Mouse (Mus musculus) stomach, postnatal 0 days (tissue): ENCODE results near the gene Gm10718. TPM values are rescaled to one million over a fixed set of nuclear protein-coding genes. Genes with fewer than 3 reads are reported as not detected.
"Not testable (repeated sequence)": the region's sequence is repeated elsewhere in the genome, so short reads cannot be mapped to it uniquely, and the experiment has no call there.

Experiments
- ATAC-seq: fragments of 200-750 bp; cut with Nextera tagmentation; 2 replicates; pipeline ENCODE4 v1.8.0; 2017; ENCODE audit not compliant: low FRiP score, low TSS enrichment
- DNase-seq: peaks from one replicate; pipeline ENCODE4 v3.0.0-alpha.2; 2016; ENCODE audit warnings: low spot score
- H3K27ac ChIP-seq: fragments of 300-500 bp; sonication (generic); replicated peaks from 2 replicates; pipeline ENCODE4 v1.5.1; 2014; ENCODE audit warnings: mild to moderate bottlenecking, control low read depth
- H3K27me3 ChIP-seq: fragments of 300-500 bp; sonication (generic); 2 replicates; pipeline ENCODE4 v1.6.1; 2014; ENCODE audit warnings: low read length; ENCODE audit not compliant: control insufficient read depth, insufficient read depth
- H3K36me3 ChIP-seq: fragments of 300-500 bp; sonication (generic); 2 replicates; pipeline ENCODE4 v1.6.1; 2014; ENCODE audit warnings: low read length, mixed read lengths; ENCODE audit not compliant: control insufficient read depth, insufficient read depth
- H3K4me1 ChIP-seq: fragments of 300-500 bp; sonication (generic); replicated peaks from 2 replicates; pipeline ENCODE4 v1.6.1; 2014; ENCODE audit warnings: antibody characterized with exemption; ENCODE audit not compliant: control insufficient read depth, insufficient read depth
- H3K4me2 ChIP-seq: fragments of 300-500 bp; sonication (generic); replicated peaks from 2 replicates; pipeline ENCODE4 v1.6.1; 2014; ENCODE audit warnings: low read depth, mild to moderate bottlenecking, control low read depth, moderate library complexity
- H3K4me3 ChIP-seq: fragments of 300-500 bp; sonication (generic); 2 replicates; pipeline ENCODE4 v1.5.1; 2014; ENCODE audit warnings: low read depth, low read length, control low read depth
- H3K9ac ChIP-seq: fragments of 300-500 bp; sonication (generic); 2 replicates; pipeline ENCODE4 v1.6.1; 2014; ENCODE audit warnings: mild to moderate bottlenecking, low read length, control low read depth, mixed read lengths
- H3K9me3 ChIP-seq: fragments of 300-500 bp; sonication (generic); 2 replicates; pipeline ENCODE4 v1.6.1; 2016; ENCODE audit warnings: low read length; ENCODE audit not compliant: control insufficient read depth
- WGBS: fragments of 180-500 bp; shearing (Covaris S2); extraction: QIAGEN DNeasy Blood & Tissue Kit; methylation state at CpG from one replicate; pipeline ENCODE4 v1.1.7; 2014; 5-methylcytosine and 5-hydroxymethylcytosine counted together
- microRNA-seq: library from miRNA; unstranded; fragments of <30 nt; microRNA quantifications from one replicate; pipeline ENCODE4, GENCODE M21; 2016
- polyA plus RNA-seq: library from polyadenylated mRNA; unstranded; fragments of >200 nt; fragmentation: Nextera tagmentation; extraction: Ambion mirVana; gene quantifications from 2 replicates; pipeline ENCODE4 v1.2.1, GENCODE M21; 2015

Gm10718 gene
- polyA plus RNA-seq, 1 experiment from 2014 or later, result 0.93 TPM

GRCm38 (mm10) chr9:3030677-3031318 lies 7.5 kb downstream of the Gm10718 start:
- 51% methylated on average over 2 of the region's 10 CpGs for WGBS
- H3K4me1 ChIP-seq, H3K4me3 ChIP-seq, H3K27ac ChIP-seq, H3K27me3 ChIP-seq, H3K9me3 ChIP-seq, H3K36me3 ChIP-seq, H3K9ac ChIP-seq, H3K4me2 ChIP-seq: not testable (repeated sequence)
- ATAC-seq (peak; percentile 43; the same call in 1 of the 2 replicates), DNase-seq (peak; percentile 72)

DNA sequence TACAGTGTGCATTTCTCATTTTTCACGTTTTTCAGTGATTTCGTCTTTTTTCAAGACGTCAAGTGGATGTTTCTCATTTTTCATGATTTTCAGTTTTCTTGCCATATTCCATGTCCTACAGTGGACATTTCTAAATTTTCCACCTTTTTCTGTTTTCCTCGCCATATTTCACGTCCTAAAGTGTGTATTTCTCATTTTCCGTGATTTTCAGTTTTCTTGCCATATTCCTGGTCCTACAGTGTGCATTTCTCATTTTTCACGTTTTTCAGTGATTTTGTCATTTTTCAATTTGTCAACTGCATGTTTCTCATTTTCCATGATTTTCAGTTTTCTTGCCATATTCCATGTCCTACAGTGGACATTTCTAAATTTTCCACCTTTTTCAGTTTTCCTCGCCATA lies 11.0 kb downstream of the Gm10718 start, which contains the start of gene Gm17535:
Gm17535 (plus strand) TSS at position 301 of the 400 bp plus-strand sequence.
- DNase-seq, H3K4me3 ChIP-seq, ATAC-seq, H3K4me2 ChIP-seq, H3K9ac ChIP-seq, H3K27ac ChIP-seq, H3K27me3 ChIP-seq, H3K36me3 ChIP-seq, H3K9me3 ChIP-seq, H3K4me1 ChIP-seq: not testable (repeated sequence)
- no CpG with 5 or more reads among the region's 8 CpGs for WGBS

DNA sequence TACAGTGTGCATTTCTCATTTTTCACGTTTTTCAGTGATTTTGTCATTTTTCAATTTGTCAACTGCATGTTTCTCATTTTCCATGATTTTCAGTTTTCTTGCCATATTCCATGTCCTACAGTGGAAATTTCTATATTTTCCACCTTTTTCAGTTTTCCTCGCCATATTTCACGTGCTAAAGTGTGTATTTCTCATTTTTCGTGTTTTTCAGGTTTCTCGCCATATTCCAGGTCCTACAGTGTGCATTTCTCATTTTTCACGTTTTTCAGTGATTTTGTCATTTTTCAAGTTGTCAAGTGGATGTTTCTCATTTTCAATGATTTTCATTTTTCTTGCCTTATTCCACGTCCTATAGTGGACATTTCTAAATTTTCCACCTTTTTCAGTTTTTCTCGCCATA lies 13.2 kb downstream of the Gm10718 start, which contains the start of gene Gm10715:
Gm10715 (plus strand) TSS at position 301 of the 400 bp plus-strand sequence.
- not testable (repeated sequence) for H3K9ac ChIP-seq, H3K9me3 ChIP-seq, ATAC-seq, H3K4me2 ChIP-seq, H3K4me1 ChIP-seq, DNase-seq, H3K36me3 ChIP-seq, H3K4me3 ChIP-seq, H3K27ac ChIP-seq, H3K27me3 ChIP-seq
- 73% methylated on average over 6 of the region's 8 CpGs for WGBS

DNA sequence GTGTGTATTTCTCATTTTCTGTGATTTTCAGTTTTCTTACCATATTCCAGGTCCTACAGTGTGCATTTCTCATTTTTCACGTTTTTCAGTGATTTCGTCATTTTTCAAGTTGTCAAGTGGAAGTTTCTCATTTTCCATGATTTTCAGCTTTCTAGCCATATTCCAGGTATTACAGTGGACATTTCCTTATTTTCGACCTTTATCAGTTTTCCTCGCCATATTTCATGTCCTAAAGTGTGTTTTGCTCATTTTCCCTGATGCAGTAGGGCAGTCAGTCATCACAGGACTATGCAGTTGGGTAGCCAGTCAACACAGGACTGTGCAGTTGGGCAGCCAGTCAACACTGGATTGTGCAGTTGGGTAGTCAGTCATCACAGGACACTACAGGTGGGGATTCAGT lies 14.8 kb downstream of the Gm10718 start:
- H3K4me2 ChIP-seq, H3K36me3 ChIP-seq, H3K27ac ChIP-seq, H3K4me1 ChIP-seq, H3K4me3 ChIP-seq, H3K9ac ChIP-seq, H3K9me3 ChIP-seq, DNase-seq, H3K27me3 ChIP-seq, ATAC-seq: not testable (repeated sequence)
- WGBS, result 65% methylated on average over 4 of the region's 4 CpGs

Small RNA genes within 50 kb of the gene (microRNA-seq; reads per million reads assigned to microRNA genes)
- gene Mir101c, result not detected

Other genes with a start within 250 kb of the Gm10718 start
- gene Gm10722, start 22.6 kb upstream of the Gm10718 start, polyA plus RNA-seq, result 2.9 TPM in 1 of 2 replicates, not detected in the other
- 10.8 TPM in 1 of 2 replicates, not detected in the other for gene Gm11168, start 20.2 kb upstream of the Gm10718 start, polyA plus RNA-seq
- gene Gm10721, start 10.4 kb upstream of the Gm10718 start, polyA plus RNA-seq, result 34.5 TPM in 1 of 2 replicates, not detected in the other
- gene Gm10720, start 7.9 kb upstream of the Gm10718 start, polyA plus RNA-seq, result 6.5 TPM in 1 of 2 replicates, not detected in the other
- gene Gm10719, start 6.1 kb upstream of the Gm10718 start, polyA plus RNA-seq, result 20.3 TPM in 1 of 2 replicates, not detected in the other
- 0.32 and 21.1 TPM in 2 replicates for gene Gm10717, start 1.9 kb downstream of the Gm10718 start, polyA plus RNA-seq
- gene Gm17535, start 11.1 kb downstream of the Gm10718 start, polyA plus RNA-seq, result 2.1 TPM in 1 of 2 replicates, not detected in the other
- 0.48 TPM in 1 of 2 replicates, not detected in the other for gene Gm10715, start 13.3 kb downstream of the Gm10718 start, polyA plus RNA-seq